Mouse (Mus musculus): ENCODE results near the gene Dhrs1. TPM values are rescaled to one million over a fixed set of nuclear protein-coding genes. Genes with fewer than 3 reads are reported as not detected.

The Dhrs1 gene
- 223 and 228 TPM in 2 replicates for polyA plus RNA-seq (2012; rRNA removed)

- H3K4me3 ChIP-seq (ENCODE audit: insufficient read depth, low read depth, low read length) = peak within 1 kb of the TSS; percentile 65
- peak; percentile 94 for DNase-seq
- WGBS = under 1% methylated on average over 48 of the region's 48 CpGs
- H3K4me1 ChIP-seq (ENCODE audit: control insufficient read depth, insufficient read depth, low read length) = peaks cover 10% of the 10 kb centered on the region
- TF ChIP-seq CTCF (conservative IDR thresholded peaks at IDR 0.05; ENCODE audit: insufficient read depth, insufficient read length, low read depth, low read length) (no peak), POLR2A (IDR thresholded peaks at IDR 0.05; ENCODE audit: low read depth, low read length) (no peak)
- H3K36me3 ChIP-seq (ENCODE audit: control insufficient read depth, insufficient read depth, low read length) = no peaks in the 10 kb centered on the region; the same call in 1 of the 2 replicates
- H3K27me3 ChIP-seq (replicated peaks; ENCODE audit: control insufficient read depth, insufficient read depth, low read length) = no peaks in the 10 kb centered on the region
- H3K27ac ChIP-seq (ENCODE audit: insufficient read depth, low read depth, low read length) = peak within 1 kb of the TSS; percentile 27
Measured at GRCm38 (mm10) chr14:55745180-55745860, at the start of gene Dhrs1, which contains the start of gene Nop9. Gene Dhrs1 (minus strand): TSS chr14:55745690. Gene Nop9 (plus strand): TSS chr14:55745693.

- no peak overlapping the region for H3K4me3 ChIP-seq (ENCODE audit: insufficient read depth, low read depth, low read length)
- TF ChIP-seq POLR2A (IDR thresholded peaks at IDR 0.05; ENCODE audit: low read depth, low read length) (no peak), CTCF (conservative IDR thresholded peaks at IDR 0.05; ENCODE audit: insufficient read depth, insufficient read length, low read depth, low read length) (no peak)
- DNase-seq = no peak
- WGBS = 66% methylated on average over 2 of the region's 2 CpGs
- H3K4me1 ChIP-seq (ENCODE audit: control insufficient read depth, insufficient read depth, low read length) = no peaks in the 10 kb centered on the region
- no peak overlapping the region for H3K27ac ChIP-seq (ENCODE audit: insufficient read depth, low read depth, low read length)
- H3K36me3 ChIP-seq (ENCODE audit: control insufficient read depth, insufficient read depth, low read length) = no peaks in the 10 kb centered on the region
- H3K27me3 ChIP-seq (replicated peaks; ENCODE audit: control insufficient read depth, insufficient read depth, low read length) = no peaks in the 10 kb centered on the region
Measured at GRCm38 (mm10) chr14:55793946-55794345, 48.5 kb upstream of the Dhrs1 start.

GRCm38 (mm10) chr14:55793461-55793860, 48.0 kb upstream of the Dhrs1 start:
- TF ChIP-seq POLR2A (IDR thresholded peaks at IDR 0.05; ENCODE audit: low read depth, low read length) = no peak
- no peak for TF ChIP-seq CTCF (conservative IDR thresholded peaks at IDR 0.05; ENCODE audit: insufficient read depth, insufficient read length, low read depth, low read length)

GRCm38 (mm10) chr14:55788256-55789050, 43.0 kb upstream of the Dhrs1 start, which contains the start of gene Ripk3:
Gene Ripk3 (minus strand): TSS chr14:55788865.
- H3K36me3 ChIP-seq (ENCODE audit: control insufficient read depth, insufficient read depth, low read length) = no peaks in the 10 kb centered on the region
- no peaks in the 10 kb centered on the region for H3K4me1 ChIP-seq (ENCODE audit: control insufficient read depth, insufficient read depth, low read length)
- H3K4me3 ChIP-seq (ENCODE audit: insufficient read depth, low read depth, low read length) = peak within 1 kb of the TSS; percentile 42
- no peak within 1 kb of the TSS for H3K27ac ChIP-seq (ENCODE audit: insufficient read depth, low read depth, low read length)
- WGBS = 7% methylated on average over 40 of the region's 40 CpGs
- H3K27me3 ChIP-seq (replicated peaks; ENCODE audit: control insufficient read depth, insufficient read depth, low read length) = no peaks in the 10 kb centered on the region
- TF ChIP-seq POLR2A (IDR thresholded peaks at IDR 0.05; ENCODE audit: low read depth, low read length) = no peak
- peak; percentile 54 for DNase-seq

More at GRCm38 (mm10) chr14:55793461-55793860, 48.0 kb upstream of the Dhrs1 start:
- Histone ChIP-seq H3K36me3 (ENCODE audit: control insufficient read depth, insufficient read depth, low read length) (no peaks in the 10 kb centered on the region), H3K27ac (ENCODE audit: insufficient read depth, low read depth, low read length) (no peak overlapping the region; the same call in 1 of the 2 replicates), H3K27me3 (replicated peaks; ENCODE audit: control insufficient read depth, insufficient read depth, low read length) (no peaks in the 10 kb centered on the region), H3K4me3 (ENCODE audit: insufficient read depth, low read depth, low read length) (no peak overlapping the region), H3K4me1 (ENCODE audit: control insufficient read depth, insufficient read depth, low read length) (no peaks in the 10 kb centered on the region)
- WGBS = 57% methylated on average over 2 of the region's 2 CpGs
- no peak for DNase-seq

GRCm38 (mm10) chr14:55787731-55788130, 42.2 kb upstream of the Dhrs1 start:
- Histone ChIP-seq H3K27me3 (replicated peaks; ENCODE audit: control insufficient read depth, insufficient read depth, low read length) (no peaks in the 10 kb centered on the region), H3K4me3 (ENCODE audit: insufficient read depth, low read depth, low read length) (no peak overlapping the region), H3K27ac (ENCODE audit: insufficient read depth, low read depth, low read length) (no peak overlapping the region), H3K36me3 (ENCODE audit: control insufficient read depth, insufficient read depth, low read length) (no peaks in the 10 kb centered on the region), H3K4me1 (ENCODE audit: control insufficient read depth, insufficient read depth, low read length) (no peaks in the 10 kb centered on the region)
- 57% methylated on average over 11 of the region's 11 CpGs for WGBS
- TF ChIP-seq POLR2A (IDR thresholded peaks at IDR 0.05; ENCODE audit: low read depth, low read length) (no peak), CTCF (conservative IDR thresholded peaks at IDR 0.05; ENCODE audit: insufficient read depth, insufficient read length, low read depth, low read length) (no peak)
- no peak for DNase-seq

GRCm38 (mm10) chr14:55785195-55785594, 39.7 kb upstream of the Dhrs1 start:
- Histone ChIP-seq H3K27ac (ENCODE audit: insufficient read depth, low read depth, low read length) (no peak overlapping the region), H3K27me3 (replicated peaks; ENCODE audit: control insufficient read depth, insufficient read depth, low read length) (no peaks in the 10 kb centered on the region), H3K4me3 (ENCODE audit: insufficient read depth, low read depth, low read length) (no peak overlapping the region), H3K36me3 (ENCODE audit: control insufficient read depth, insufficient read depth, low read length) (no peaks in the 10 kb centered on the region), H3K4me1 (ENCODE audit: control insufficient read depth, insufficient read depth, low read length) (no peaks in the 10 kb centered on the region)
- WGBS = 44% methylated on average over 6 of the region's 6 CpGs
- DNase-seq = peak; percentile 12
- TF ChIP-seq POLR2A (IDR thresholded peaks at IDR 0.05; ENCODE audit: low read depth, low read length) (no peak), CTCF (conservative IDR thresholded peaks at IDR 0.05; ENCODE audit: insufficient read depth, insufficient read length, low read depth, low read length) (peak; percentile 39; the same call in 1 of the 2 replicates)

- Histone ChIP-seq H3K4me1 (ENCODE audit: control insufficient read depth, insufficient read depth, low read length) (no peaks in the 10 kb centered on the region), H3K27me3 (replicated peaks; ENCODE audit: control insufficient read depth, insufficient read depth, low read length) (no peaks in the 10 kb centered on the region), H3K4me3 (ENCODE audit: insufficient read depth, low read depth, low read length) (peak within 1 kb of the TSS; percentile 51), H3K27ac (ENCODE audit: insufficient read depth, low read depth, low read length) (peak within 1 kb of the TSS; percentile 77), H3K36me3 (ENCODE audit: control insufficient read depth, insufficient read depth, low read length) (no peaks in the 10 kb centered on the region)
- WGBS = 12% methylated on average over 13 of the region's 13 CpGs
- peak; percentile 43 for DNase-seq
- TF ChIP-seq CTCF (conservative IDR thresholded peaks at IDR 0.05; ENCODE audit: insufficient read depth, insufficient read length, low read depth, low read length) (no peak), POLR2A (IDR thresholded peaks at IDR 0.05; ENCODE audit: low read depth, low read length) (no peak)
Measured at GRCm38 (mm10) chr14:55783958-55784235, 38.4 kb upstream of the Dhrs1 start, which contains the start of gene Adcy4. Gene Adcy4 (minus strand): TSS chr14:55784095.

Data from kidney, adult 2 months (tissue).